Mouse (Mus musculus): ENCODE results near the gene Cxcr2. TPM values are rescaled to one million over a fixed set of nuclear protein-coding genes. Genes with fewer than 3 reads are reported as not detected.

Gene Cxcr2
- polyA plus RNA-seq, 1 experiment from 2014 or later = 0.15 TPM

DNA sequence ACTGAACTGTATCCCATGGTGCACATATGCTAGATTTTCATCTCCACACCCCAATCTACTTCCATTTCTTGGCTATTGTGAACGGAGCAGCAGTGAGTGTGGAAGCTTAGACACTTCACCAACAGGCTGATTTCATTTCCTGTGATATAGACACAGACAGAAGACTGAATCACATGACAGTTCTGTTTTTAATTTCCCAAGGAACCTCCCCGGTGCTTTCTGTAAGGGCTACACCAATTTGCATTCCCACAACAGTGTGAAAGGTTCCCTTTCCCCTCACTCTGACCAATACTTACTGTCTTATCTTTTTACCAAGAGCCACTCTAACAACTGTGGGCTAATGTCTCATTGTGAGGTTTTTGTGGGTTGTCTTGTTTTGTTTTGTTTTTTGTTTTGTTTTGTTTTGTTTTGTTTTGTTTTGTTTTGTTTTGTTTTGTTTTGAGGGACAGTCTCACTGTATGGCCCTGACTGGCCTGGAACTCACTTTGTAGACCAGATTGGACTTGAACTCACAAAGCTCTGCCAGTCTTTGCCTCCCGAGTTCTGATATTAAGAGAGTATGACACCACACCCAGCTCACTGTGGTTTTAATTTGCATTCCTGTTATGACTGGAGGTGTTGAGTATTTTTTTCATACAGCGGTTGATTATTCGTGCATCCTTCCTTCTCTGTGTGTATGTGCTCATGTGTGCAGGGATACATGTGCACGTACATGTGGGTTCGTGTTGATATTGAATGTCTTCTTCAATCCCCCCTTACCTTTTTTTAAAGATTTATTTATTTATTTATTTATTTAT lies 47.5 kb downstream of the Cxcr2 start:
- Histone ChIP-seq H3K27me3 (ENCODE audit: control insufficient read depth, insufficient read depth, low read length) (peaks cover 4% of the 10 kb centered on the region), H3K27ac (ENCODE audit: low read depth, low read length) (no peak overlapping the region), H3K9ac (ENCODE audit: low read length) (no peak overlapping the region), H3K4me2 (no peak overlapping the region), H3K4me3 (ENCODE audit: low read depth, low read length) (no peak overlapping the region), H3K36me3 (ENCODE audit: control insufficient read depth, insufficient read depth, low read length) (no peaks in the 10 kb centered on the region), H3K4me1 (ENCODE audit: control insufficient read depth, insufficient read depth, low read length) (peaks cover 4% of the 10 kb centered on the region; the same call in 1 of the 2 replicates), H3K9me3 (ENCODE audit: control insufficient read depth, low read length) (no peaks in the 10 kb centered on the region)
- ATAC-seq (ENCODE audit: low FRiP score) = no peak
- no peak for DNase-seq (ENCODE audit: low spot score, missing footprints)
- 85% methylated on average over 7 of the region's 7 CpGs for WGBS

DNA sequence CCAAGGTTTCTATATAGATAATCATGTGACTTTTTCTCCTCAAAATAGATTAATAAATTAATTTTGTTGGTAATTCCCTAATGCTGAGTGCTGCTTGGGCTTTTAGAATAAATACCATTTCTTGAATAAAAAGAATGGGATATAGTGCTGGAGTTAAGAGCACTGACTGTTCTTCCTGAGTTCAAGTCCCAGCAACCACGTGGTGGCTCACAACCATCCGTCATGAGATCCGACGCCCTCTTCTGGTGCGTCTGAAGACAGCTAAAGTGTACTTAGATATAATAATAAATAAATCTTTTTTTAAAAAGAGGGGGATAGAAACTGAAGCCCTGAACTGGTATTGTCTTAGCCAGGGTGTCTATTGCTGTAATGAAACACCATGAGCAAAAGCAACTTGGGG lies 49.7 kb downstream of the Cxcr2 start:
- Histone ChIP-seq H3K4me3 (ENCODE audit: low read depth, low read length) (no peak overlapping the region), H3K27ac (ENCODE audit: low read depth, low read length) (no peak overlapping the region), H3K27me3 (ENCODE audit: control insufficient read depth, insufficient read depth, low read length) (peaks cover 4% of the 10 kb centered on the region), H3K9ac (ENCODE audit: low read length) (no peak overlapping the region), H3K4me1 (ENCODE audit: control insufficient read depth, insufficient read depth, low read length) (peaks cover 4% of the 10 kb centered on the region; the same call in 1 of the 2 replicates), H3K9me3 (ENCODE audit: control insufficient read depth, low read length) (no peaks in the 10 kb centered on the region), H3K36me3 (ENCODE audit: control insufficient read depth, insufficient read depth, low read length) (no peaks in the 10 kb centered on the region), H3K4me2 (no peak overlapping the region)
- ATAC-seq (ENCODE audit: low FRiP score) (no peak), DNase-seq (ENCODE audit: low spot score, missing footprints) (no peak)
- 71% methylated on average over 5 of the region's 5 CpGs for WGBS

DNA sequence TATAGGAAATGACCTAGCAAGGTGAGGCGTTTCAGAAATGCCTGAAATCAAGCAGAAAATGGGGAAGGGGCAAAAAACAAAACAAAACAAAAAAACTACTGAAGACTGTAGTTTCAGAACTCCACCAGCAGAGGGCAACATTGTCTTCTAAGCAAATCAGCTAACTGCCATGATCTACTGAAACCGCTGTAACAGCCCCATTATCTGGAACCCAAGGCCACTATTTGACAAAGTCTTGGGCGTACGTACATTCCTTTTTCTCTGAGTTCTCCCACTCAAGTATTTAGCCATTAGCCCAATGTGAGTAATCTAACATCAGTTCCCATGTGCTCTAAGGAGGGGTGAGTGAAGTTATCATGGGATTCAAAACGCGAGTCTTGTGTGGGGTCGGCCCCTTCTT lies 52.1 kb downstream of the Cxcr2 start:
- no peaks in the 10 kb centered on the region for H3K36me3 ChIP-seq (ENCODE audit: control insufficient read depth, insufficient read depth, low read length)
- H3K9me3 ChIP-seq (ENCODE audit: control insufficient read depth, low read length) = no peaks in the 10 kb centered on the region
- peaks cover 4% of the 10 kb centered on the region for H3K27me3 ChIP-seq (ENCODE audit: control insufficient read depth, insufficient read depth, low read length)
- WGBS = 69% methylated on average over 7 of the region's 7 CpGs
- H3K4me1 ChIP-seq (ENCODE audit: control insufficient read depth, insufficient read depth, low read length) = peaks cover 4% of the 10 kb centered on the region; the same call in 1 of the 2 replicates
- no peak overlapping the region for H3K27ac ChIP-seq (ENCODE audit: low read depth, low read length)
- H3K4me3 ChIP-seq (ENCODE audit: low read depth, low read length) = no peak overlapping the region
- no peak overlapping the region for H3K9ac ChIP-seq (ENCODE audit: low read length)
- no peak for ATAC-seq (ENCODE audit: low FRiP score)
- H3K4me2 ChIP-seq = no peak overlapping the region
- peak; percentile 90 for DNase-seq (ENCODE audit: low spot score, missing footprints)

DNA sequence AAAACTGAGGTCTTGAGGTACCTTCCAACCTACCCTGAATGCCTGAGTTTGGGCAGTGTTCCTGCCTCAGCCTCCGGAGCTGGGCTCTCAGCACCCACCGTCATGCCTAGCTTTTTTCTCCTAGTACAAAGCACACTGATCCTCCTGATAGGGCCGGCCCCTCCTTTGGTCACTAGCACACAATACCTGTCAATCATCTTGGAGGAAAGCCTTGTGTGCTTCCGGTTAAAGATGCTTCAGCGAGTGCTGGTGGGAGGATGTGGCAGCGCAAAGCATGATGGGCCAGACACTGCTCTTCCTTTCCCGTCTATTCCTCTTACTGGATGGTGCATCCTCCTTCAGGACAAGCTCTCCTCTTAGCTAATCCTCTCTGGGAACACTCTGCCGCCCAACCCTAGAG lies 52.9 kb downstream of the Cxcr2 start:
- H3K36me3 ChIP-seq (ENCODE audit: control insufficient read depth, insufficient read depth, low read length) = no peaks in the 10 kb centered on the region
- no peak overlapping the region for H3K27ac ChIP-seq (ENCODE audit: low read depth, low read length)
- no peak overlapping the region for H3K9ac ChIP-seq (ENCODE audit: low read length)
- 67% methylated on average over 8 of the region's 8 CpGs for WGBS
- DNase-seq (ENCODE audit: low spot score, missing footprints) (no peak), ATAC-seq (ENCODE audit: low FRiP score) (no peak)
- H3K4me2 ChIP-seq = no peak overlapping the region
- H3K9me3 ChIP-seq (ENCODE audit: control insufficient read depth, low read length) = no peaks in the 10 kb centered on the region
- H3K27me3 ChIP-seq (ENCODE audit: control insufficient read depth, insufficient read depth, low read length) = peaks cover 4% of the 10 kb centered on the region
- no peak overlapping the region for H3K4me3 ChIP-seq (ENCODE audit: low read depth, low read length)
- peaks cover 4% of the 10 kb centered on the region; the same call in 1 of the 2 replicates for H3K4me1 ChIP-seq (ENCODE audit: control insufficient read depth, insufficient read depth, low read length)

DNA sequence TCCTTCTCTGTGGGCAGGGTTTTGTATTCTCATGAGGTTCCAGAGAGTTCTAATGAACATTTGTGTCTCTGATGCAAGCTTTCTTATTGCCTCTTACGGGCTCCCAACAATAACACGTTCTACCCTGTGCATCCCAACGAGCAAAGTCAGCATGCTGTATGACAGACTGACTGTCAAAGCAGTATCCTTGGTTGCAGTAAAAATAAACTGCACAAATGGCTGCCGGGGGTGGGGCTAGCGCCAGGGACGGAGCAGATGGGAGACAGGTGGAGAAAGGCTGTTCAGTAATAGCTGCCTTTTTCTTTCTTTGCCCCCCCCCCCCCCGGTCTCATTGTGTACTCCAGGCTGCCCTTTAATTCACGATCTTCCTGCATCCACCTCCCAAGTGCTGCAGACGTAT lies 54.1 kb downstream of the Cxcr2 start:
- no peaks in the 10 kb centered on the region for H3K9me3 ChIP-seq (ENCODE audit: control insufficient read depth, low read length)
- ATAC-seq (ENCODE audit: low FRiP score) (no peak), DNase-seq (ENCODE audit: low spot score, missing footprints) (no peak)
- 77% methylated on average over 9 of the region's 9 CpGs for WGBS
- no peak overlapping the region for H3K4me3 ChIP-seq (ENCODE audit: low read depth, low read length)
- no peak overlapping the region for H3K4me2 ChIP-seq
- H3K4me1 ChIP-seq (ENCODE audit: control insufficient read depth, insufficient read depth, low read length) = peaks cover 4% of the 10 kb centered on the region; the same call in 1 of the 2 replicates
- H3K27me3 ChIP-seq (ENCODE audit: control insufficient read depth, insufficient read depth, low read length) = no peaks in the 10 kb centered on the region; the same call in 1 of the 2 replicates
- H3K9ac ChIP-seq (ENCODE audit: low read length) = no peak overlapping the region
- no peak overlapping the region for H3K27ac ChIP-seq (ENCODE audit: low read depth, low read length)
- H3K36me3 ChIP-seq (ENCODE audit: control insufficient read depth, insufficient read depth, low read length) = no peaks in the 10 kb centered on the region

DNA sequence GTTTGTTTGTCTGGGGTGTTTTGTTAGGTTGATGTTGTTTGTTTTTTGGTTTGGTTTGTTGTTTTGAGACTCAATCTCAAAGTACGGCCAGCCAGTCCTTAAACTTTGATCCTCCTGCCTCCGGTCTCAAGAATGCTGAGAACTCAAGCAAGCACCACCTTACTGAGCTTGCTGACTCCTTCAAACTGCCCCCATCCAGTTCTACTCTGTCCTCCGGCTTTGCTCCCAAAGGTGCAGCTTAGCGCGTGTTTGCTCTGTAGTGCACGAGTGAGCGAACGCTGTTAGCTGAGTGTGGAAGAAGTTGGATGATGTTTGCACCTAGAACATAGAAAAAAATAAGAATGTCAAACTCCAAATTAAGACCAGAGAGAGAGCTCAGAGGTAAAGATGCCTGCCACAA lies 55.2 kb downstream of the Cxcr2 start:
- H3K4me3 ChIP-seq (ENCODE audit: low read depth, low read length) = no peak overlapping the region
- H3K4me1 ChIP-seq (ENCODE audit: control insufficient read depth, insufficient read depth, low read length) = peaks cover 4% of the 10 kb centered on the region; the same call in 1 of the 2 replicates
- H3K36me3 ChIP-seq (ENCODE audit: control insufficient read depth, insufficient read depth, low read length) = no peaks in the 10 kb centered on the region
- WGBS = 93% methylated on average over 8 of the region's 8 CpGs
- no peaks in the 10 kb centered on the region for H3K9me3 ChIP-seq (ENCODE audit: control insufficient read depth, low read length)
- no peak for DNase-seq (ENCODE audit: low spot score, missing footprints)
- H3K27me3 ChIP-seq (ENCODE audit: control insufficient read depth, insufficient read depth, low read length) = no peaks in the 10 kb centered on the region; the same call in 1 of the 2 replicates
- no peak overlapping the region for H3K9ac ChIP-seq (ENCODE audit: low read length)
- no peak overlapping the region for H3K4me2 ChIP-seq
- no peak for ATAC-seq (ENCODE audit: low FRiP score)
- H3K27ac ChIP-seq (ENCODE audit: low read depth, low read length) = no peak overlapping the region

MicroRNAs encoded within 50 kb of the gene (microRNA counts, 519-probe panel; counts per million panel counts)
- microRNA mmu-miR-1928 = not detected

Small RNA genes lying within 50 kb of the gene (microRNA-seq; reads per million reads assigned to microRNA genes)
- gene Mir1928 = not detected

Other genes starting within 250 kb of the Cxcr2 start
- 6.9 and 9.3 TPM in 2 replicates for gene Tns1, start 29.5 kb upstream of the Cxcr2 start, polyA plus RNA-seq (2014; fragmentation: Nextera tagmentation; extraction: Ambion mirVana)
- 0.22 and 0.25 TPM in 2 replicates for gene Rufy4, start 28.4 kb upstream of the Cxcr2 start, polyA plus RNA-seq (2014; fragmentation: Nextera tagmentation; extraction: Ambion mirVana)
- gene Cxcr1, start 40.6 kb downstream of the Cxcr2 start, polyA plus RNA-seq (2014; fragmentation: Nextera tagmentation; extraction: Ambion mirVana) = not detected in 2 replicates
- 316 and 328 TPM in 2 replicates for gene Arpc2, start 82.1 kb downstream of the Cxcr2 start, polyA plus RNA-seq (2014; fragmentation: Nextera tagmentation; extraction: Ambion mirVana)
- 0.15 TPM in 1 of 2 replicates, not detected in the other for gene Gpbar1, start 124.6 kb downstream of the Cxcr2 start, polyA plus RNA-seq (2014; fragmentation: Nextera tagmentation; extraction: Ambion mirVana)
- 175 and 186 TPM in 2 replicates for gene Aamp, start 130.7 kb downstream of the Cxcr2 start, polyA plus RNA-seq (2014; fragmentation: Nextera tagmentation; extraction: Ambion mirVana)
- gene Pnkd, start 130.9 kb downstream of the Cxcr2 start, polyA plus RNA-seq (2014; fragmentation: Nextera tagmentation; extraction: Ambion mirVana) = 83.9 and 84.6 TPM in 2 replicates
- 6.4 and 7.0 TPM in 2 replicates for gene Tmbim1, start 151.6 kb downstream of the Cxcr2 start, polyA plus RNA-seq (2014; fragmentation: Nextera tagmentation; extraction: Ambion mirVana)
- gene Catip, start 208.1 kb downstream of the Cxcr2 start, polyA plus RNA-seq (2014; fragmentation: Nextera tagmentation; extraction: Ambion mirVana) = 0.05 and 0.22 TPM in 2 replicates
- gene Slc11a1, start 221.2 kb downstream of the Cxcr2 start, polyA plus RNA-seq (2014; fragmentation: Nextera tagmentation; extraction: Ambion mirVana) = 1.6 and 2.1 TPM in 2 replicates
- gene Ctdsp1, start 237.5 kb downstream of the Cxcr2 start, polyA plus RNA-seq (2014; fragmentation: Nextera tagmentation; extraction: Ambion mirVana) = 33.4 and 37.9 TPM in 2 replicates

Data from midbrain, embryonic 11.5 days (tissue).